Mouse (Mus musculus) bone marrow, adult 2 months (tissue): Measurements from ENCODE around the gene Use1.

Experiments
- CTCF ChIP-seq: fragments of 200-500 bp; IDR thresholded peaks from 2 replicates; pipeline ENCODE4 v1.5.1; 2011; ENCODE audit warnings: low read length, control low read depth; ENCODE audit not compliant: control insufficient read depth, insufficient read depth
- POLR2A ChIP-seq: fragments of 200-500 bp; IDR thresholded peaks from 2 replicates; pipeline ENCODE4 v1.6.1; 2011; ENCODE audit warnings: low read depth, mild to moderate bottlenecking, control low read depth, low read length, borderline replicate concordance; ENCODE audit not compliant: control insufficient read depth

GRCm38 (mm10) chr8:71381421-71381970, 14.8 kb downstream of the Use1 start, which contains the start of gene Nr2f6:
- TF ChIP-seq POLR2A (no peak), CTCF (no peak)
